Mouse (Mus musculus): ENCODE data around the gene Zp1. TPM values are rescaled to one million over a fixed set of nuclear protein-coding genes. Genes with fewer than 3 reads are reported as not detected.

Gene Zp1
- total RNA-seq (2014; rRNA removed) (0.14 and 0.82 TPM in 2 replicates), polyA plus RNA-seq (2015; fragmentation: Nextera tagmentation; extraction: Ambion mirVana) (0.98 and 1.4 TPM in 2 replicates)

DNA sequence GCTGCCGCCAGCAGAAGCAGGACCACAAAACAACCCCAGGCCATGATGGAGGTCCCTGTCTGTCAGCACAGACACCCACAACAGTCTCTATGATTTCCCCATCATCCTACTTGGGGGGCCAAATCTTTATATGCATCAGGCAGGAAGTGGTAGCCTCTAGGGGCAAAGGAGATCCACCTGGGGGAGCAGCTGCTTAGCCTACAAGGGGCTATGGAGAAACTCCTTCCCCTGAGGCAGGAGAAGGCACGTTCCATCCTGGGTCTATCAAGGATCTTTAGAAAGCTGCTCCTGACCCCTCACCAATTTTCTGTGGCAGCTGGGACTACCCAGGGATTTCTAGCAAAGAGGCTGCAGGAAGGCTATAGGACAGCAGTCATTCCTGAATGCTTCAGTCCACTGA lies at the start of gene Zp1:
TSS of gene Zp1 (minus strand) at position 101 of the 400 bp plus-strand sequence.
- Histone ChIP-seq H3K4me1 (ENCODE audit: insufficient read depth, low read length) (peaks cover 6% of the 10 kb centered on the region; the same call in 1 of the 2 replicates), H3K4me3 (ENCODE audit: low read depth, low read length) (no peak within 1 kb of the TSS), H3K27ac (ENCODE audit: low read depth, low read length) (no peak within 1 kb of the TSS), H3K9ac (replicated peaks; ENCODE audit: low read length, poor library complexity, severe bottlenecking) (no peak within 1 kb of the TSS), H3K4me2 (ENCODE audit: low read depth, low read length, poor library complexity, severe bottlenecking) (no peak within 1 kb of the TSS), H3K9me3 (ENCODE audit: low read length) (no peaks in the 10 kb centered on the region), H3K27me3 (ENCODE audit: insufficient read depth, low read length) (no peaks in the 10 kb centered on the region), H3K36me3 (ENCODE audit: insufficient read depth, low read length) (no peaks in the 10 kb centered on the region)
- DNase-seq (ENCODE audit: low spot score) (no peak), ATAC-seq (ENCODE audit: low FRiP score) (no peak)
- WGBS = 64% methylated on average over 2 of the region's 2 CpGs
- no peak for TF ChIP-seq CTCF (IDR thresholded peaks at IDR 0.05)

DNA sequence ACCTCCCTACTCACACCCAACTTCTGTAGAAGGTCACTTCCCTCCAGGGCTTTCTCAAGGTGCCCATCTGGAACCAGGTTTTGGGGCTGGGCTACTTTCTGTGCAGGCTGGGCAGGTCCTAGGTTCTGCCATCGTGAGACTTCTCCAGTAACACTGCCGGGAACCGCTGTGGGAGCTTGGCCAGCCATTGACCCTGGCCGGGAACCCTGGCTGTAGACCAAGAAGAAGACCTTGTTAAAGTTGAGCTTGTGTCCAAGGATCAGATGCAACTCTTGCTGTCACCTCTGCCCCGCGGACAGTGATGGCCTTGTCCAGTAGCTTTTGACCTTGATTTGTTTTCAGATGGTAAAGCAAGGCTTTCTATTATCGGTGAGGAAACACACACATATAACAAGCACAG lies 48.1 kb upstream of the Zp1 start:
- no peaks in the 10 kb centered on the region; the same call in 1 of the 2 replicates for H3K27me3 ChIP-seq (ENCODE audit: insufficient read depth, low read length)
- no peak overlapping the region for H3K27ac ChIP-seq (ENCODE audit: low read depth, low read length)
- TF ChIP-seq CTCF (IDR thresholded peaks at IDR 0.05) = no peak
- no peaks in the 10 kb centered on the region for H3K4me1 ChIP-seq (ENCODE audit: insufficient read depth, low read length)
- H3K4me3 ChIP-seq (ENCODE audit: low read depth, low read length) = no peak overlapping the region
- H3K9me3 ChIP-seq (ENCODE audit: low read length) = no peaks in the 10 kb centered on the region
- no peaks in the 10 kb centered on the region for H3K36me3 ChIP-seq (ENCODE audit: insufficient read depth, low read length)
- ATAC-seq (ENCODE audit: low FRiP score) = no peak
- DNase-seq (ENCODE audit: low spot score) = no peak
- WGBS = 89% methylated on average over 7 of the region's 7 CpGs
- no peak overlapping the region for H3K4me2 ChIP-seq (ENCODE audit: low read depth, low read length, poor library complexity, severe bottlenecking)
- no peak overlapping the region for H3K9ac ChIP-seq (replicated peaks; ENCODE audit: low read length, poor library complexity, severe bottlenecking)

DNA sequence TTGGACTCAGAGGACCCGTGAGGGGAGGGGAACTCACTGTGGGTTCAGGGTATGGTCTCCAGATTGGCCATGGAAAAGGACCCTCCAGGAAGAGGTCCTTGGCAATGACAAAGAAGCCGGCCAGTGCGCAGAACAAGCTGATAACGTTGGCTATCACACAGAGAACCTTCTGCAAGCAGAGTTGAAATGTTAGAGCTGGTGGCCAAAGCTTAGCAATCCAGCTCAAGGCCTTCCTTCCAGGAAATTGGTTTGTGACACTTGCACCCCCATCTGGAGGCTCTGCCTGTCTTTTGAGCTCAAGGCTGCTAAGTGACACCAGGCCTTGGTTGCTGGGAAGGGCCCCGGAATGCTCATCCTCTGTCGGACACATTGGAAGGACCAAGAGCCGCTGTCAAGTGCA lies 45.3 kb upstream of the Zp1 start:
- Histone ChIP-seq H3K27me3 (ENCODE audit: insufficient read depth, low read length) (no peaks in the 10 kb centered on the region; the same call in 1 of the 2 replicates), H3K9me3 (ENCODE audit: low read length) (no peaks in the 10 kb centered on the region), H3K4me2 (ENCODE audit: low read depth, low read length, poor library complexity, severe bottlenecking) (no peak overlapping the region), H3K9ac (replicated peaks; ENCODE audit: low read length, poor library complexity, severe bottlenecking) (no peak overlapping the region), H3K4me3 (ENCODE audit: low read depth, low read length) (no peak overlapping the region), H3K36me3 (ENCODE audit: insufficient read depth, low read length) (no peaks in the 10 kb centered on the region), H3K27ac (ENCODE audit: low read depth, low read length) (no peak overlapping the region), H3K4me1 (ENCODE audit: insufficient read depth, low read length) (no peaks in the 10 kb centered on the region)
- DNase-seq (ENCODE audit: low spot score) = no peak
- ATAC-seq (ENCODE audit: low FRiP score) = no peak
- no peak for TF ChIP-seq CTCF (IDR thresholded peaks at IDR 0.05)
- 89% methylated on average over 7 of the region's 7 CpGs for WGBS

DNA sequence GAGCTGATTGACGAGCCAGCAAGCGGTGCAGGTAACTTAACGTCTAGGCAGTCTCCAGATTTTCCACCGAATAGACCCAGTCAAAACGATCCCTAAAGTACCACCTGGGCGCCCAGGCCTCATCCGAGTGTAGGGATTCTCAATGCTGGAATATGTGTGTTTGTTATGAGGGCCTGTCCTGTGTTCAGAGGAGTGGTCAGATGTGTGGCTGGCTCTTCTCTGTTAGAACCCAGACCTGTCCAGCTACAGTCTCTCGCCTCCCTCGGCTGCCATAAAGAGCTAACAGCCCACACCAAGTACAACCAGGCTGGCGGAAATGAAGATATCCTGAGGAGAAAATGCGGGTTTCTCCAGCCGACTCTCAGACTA lies 39.5 kb upstream of the Zp1 start:
- no peaks in the 10 kb centered on the region for H3K9me3 ChIP-seq (ENCODE audit: low read length)
- no peak overlapping the region for H3K4me2 ChIP-seq (ENCODE audit: low read depth, low read length, poor library complexity, severe bottlenecking)
- DNase-seq (ENCODE audit: low spot score) (no peak), ATAC-seq (ENCODE audit: low FRiP score) (no peak; the same call in 1 of the 2 replicates)
- peak overlapping the region; percentile 51; the same call in 1 of the 2 replicates for H3K9ac ChIP-seq (replicated peaks; ENCODE audit: low read length, poor library complexity, severe bottlenecking)
- TF ChIP-seq CTCF (IDR thresholded peaks at IDR 0.05) = no peak
- H3K27ac ChIP-seq (ENCODE audit: low read depth, low read length) = no peak overlapping the region
- no peaks in the 10 kb centered on the region for H3K27me3 ChIP-seq (ENCODE audit: insufficient read depth, low read length)
- no peak overlapping the region for H3K4me3 ChIP-seq (ENCODE audit: low read depth, low read length)
- WGBS = 28% methylated on average over 12 of the region's 12 CpGs
- H3K4me1 ChIP-seq (ENCODE audit: insufficient read depth, low read length) = no peaks in the 10 kb centered on the region
- no peaks in the 10 kb centered on the region for H3K36me3 ChIP-seq (ENCODE audit: insufficient read depth, low read length)

DNA sequence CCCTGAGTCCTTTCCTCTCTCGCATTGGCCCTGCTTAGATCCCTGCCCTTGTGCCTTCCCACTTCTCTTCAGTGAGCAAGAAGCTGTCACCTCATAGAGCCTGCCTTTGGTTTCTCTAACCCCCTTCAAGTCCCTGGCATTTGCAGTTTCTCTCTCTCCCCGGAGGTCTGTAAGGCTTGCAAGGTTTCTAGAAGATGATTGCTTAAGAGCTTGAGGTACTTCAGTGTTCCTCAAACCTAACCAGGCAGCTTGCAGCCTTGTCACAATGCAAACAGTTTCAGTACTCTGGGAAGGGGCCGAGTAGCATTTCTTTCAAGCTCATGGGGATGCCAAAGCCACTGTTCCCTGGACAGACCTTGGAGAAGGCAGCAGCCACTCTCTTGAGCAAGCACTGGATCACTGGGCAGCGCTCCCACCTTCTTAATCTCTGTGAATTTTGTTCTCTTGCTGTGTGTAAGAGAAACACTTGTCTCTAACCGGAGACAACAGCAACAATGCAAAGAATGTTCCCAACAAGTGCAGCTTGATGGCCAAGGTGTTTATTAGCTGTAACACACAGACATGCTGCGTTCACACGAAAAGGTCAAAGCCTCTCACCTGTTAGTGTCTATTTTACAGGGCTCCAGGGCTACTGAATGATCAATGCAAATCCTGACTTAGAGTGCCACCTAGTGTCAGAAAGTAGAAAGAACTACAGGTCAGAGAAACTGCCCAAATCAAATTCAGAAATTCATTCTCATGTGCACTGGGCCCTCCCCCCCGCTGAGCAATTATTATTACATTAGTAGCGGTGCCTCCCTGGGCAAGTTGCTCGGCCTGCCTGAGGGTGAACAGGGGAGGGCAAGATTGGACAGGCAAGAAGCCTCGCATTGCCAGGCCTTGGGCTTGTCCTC lies 38.9 kb upstream of the Zp1 start:
- 32% methylated on average over 11 of the region's 11 CpGs for WGBS
- no peak overlapping the region for H3K4me3 ChIP-seq (ENCODE audit: low read depth, low read length)
- ATAC-seq (ENCODE audit: low FRiP score) (peak; percentile 76), DNase-seq (ENCODE audit: low spot score) (peak; percentile 81)
- H3K4me1 ChIP-seq (ENCODE audit: insufficient read depth, low read length) = no peaks in the 10 kb centered on the region
- no peaks in the 10 kb centered on the region for H3K27me3 ChIP-seq (ENCODE audit: insufficient read depth, low read length)
- H3K4me2 ChIP-seq (ENCODE audit: low read depth, low read length, poor library complexity, severe bottlenecking) = no peak overlapping the region
- H3K36me3 ChIP-seq (ENCODE audit: insufficient read depth, low read length) = no peaks in the 10 kb centered on the region
- H3K9me3 ChIP-seq (ENCODE audit: low read length) = no peaks in the 10 kb centered on the region
- peak; percentile 91 for TF ChIP-seq CTCF (IDR thresholded peaks at IDR 0.05)
- no peak overlapping the region for H3K27ac ChIP-seq (ENCODE audit: low read depth, low read length)
- H3K9ac ChIP-seq (replicated peaks; ENCODE audit: low read length, poor library complexity, severe bottlenecking) = peak overlapping the region; percentile 51; the same call in 1 of the 2 replicates

Measured in midbrain, postnatal 0 days (tissue).